In genomic region chr9:65523611-65524364, GRCm38 (mm10) we compare ENCODE assay signal across 8 mouse cellular contexts. TPM values are rescaled to one million over a fixed set of nuclear protein-coding genes. Genes with fewer than 3 reads are reported as not detected.
DNase-seq lines count a peak whose midpoint lies in the region; ATAC-seq and TF ChIP-seq lines count a peak whose summit lies in the region.

No protein-coding gene starts in this region.

- no peaks in the 10 kb centered on the region for H3K27me3 ChIP-seq in C2C12 (ENCODE audit: control insufficient read depth, insufficient read depth, insufficient read length)
- H3K27me3 ChIP-seq in heart, embryonic 11.5 days (ENCODE audit: control insufficient read depth, insufficient read depth, low read length): no peaks in the 10 kb centered on the region
- H3K27me3 ChIP-seq in kidney, embryonic 15.5 days: 0 out of 2 replicates have a peak, but pooled peaks cover 12% of the 10 kb centered on the region

- peak overlapping the region; percentile 69 for H3K27ac ChIP-seq in bone marrow macrophage, adult 2 months (ENCODE audit: insufficient read depth, low read depth, low read length)
- H3K27ac ChIP-seq in embryonic fibroblast, embryonic 13.5 days (ENCODE audit: insufficient read depth, low read length): no peak overlapping the region
- H3K27ac ChIP-seq in heart, embryonic 11.5 days (ENCODE audit: low read depth, low read length): no peak overlapping the region
- H3K27ac ChIP-seq in kidney, embryonic 15.5 days: no peak overlapping the region

- no peak for ATAC-seq in heart, embryonic 11.5 days (replicated peaks; ENCODE audit: insufficient number of reproducible peaks, low FRiP score, low TSS enrichment)
- peak; percentile 86 for ATAC-seq in kidney, embryonic 15.5 days (replicated peaks; ENCODE audit: low FRiP score)
- peak; percentile 78 for ATAC-seq in monocyte, adult 5-6 weeks (replicated peaks; ENCODE audit: insufficient number of reproducible peaks, low FRiP score, low TSS enrichment, poor library complexity, severe bottlenecking)

- no peaks in the 10 kb centered on the region for H3K36me3 ChIP-seq in C2C12 (ENCODE audit: control insufficient read depth, insufficient read depth)
- H3K36me3 ChIP-seq in heart, embryonic 11.5 days (ENCODE audit: control insufficient read depth, insufficient read depth, low read length): no peaks in the 10 kb centered on the region
- H3K36me3 ChIP-seq in kidney, embryonic 15.5 days: no peaks in the 10 kb centered on the region

- H3K4me1 ChIP-seq in bone marrow macrophage, adult 2 months (ENCODE audit: control insufficient read depth, insufficient read depth, low read length): peaks cover 52% of the 10 kb centered on the region
- no peaks in the 10 kb centered on the region; the same call in 1 of the 2 replicates for H3K4me1 ChIP-seq in embryonic fibroblast, embryonic 13.5 days (ENCODE audit: control insufficient read depth, insufficient read depth, low read length)
- H3K4me1 ChIP-seq in heart, embryonic 11.5 days (ENCODE audit: control insufficient read depth, insufficient read depth, low read length): peaks cover 8% of the 10 kb centered on the region
- peaks cover 27% of the 10 kb centered on the region for H3K4me1 ChIP-seq in kidney, embryonic 15.5 days

- no peak overlapping the region for H3K4me3 ChIP-seq in C2C12 (ENCODE audit: insufficient read depth, poor library complexity, severe bottlenecking)
- no peak overlapping the region for H3K4me3 ChIP-seq in bone marrow macrophage, adult 2 months (ENCODE audit: insufficient read depth, low read length)
- H3K4me3 ChIP-seq in embryonic fibroblast, embryonic 13.5 days (ENCODE audit: insufficient read depth, low read length): no peak overlapping the region
- H3K4me3 ChIP-seq in heart, embryonic 11.5 days (ENCODE audit: low read depth, low read length): no peak overlapping the region
- H3K4me3 ChIP-seq in kidney, embryonic 15.5 days (replicated peaks): no peak overlapping the region

- WGBS in heart, embryonic 11.5 days (ENCODE audit: insufficient replicate concordance): 19% methylated on average over 14 of the region's 14 CpGs
- 24% methylated on average over 14 of the region's 14 CpGs for WGBS in kidney, embryonic 15.5 days

- peak; percentile 86 for DNase-seq in liver
- peak; percentile 77 to 84 for DNase-seq in spleen, postnatal 36 days (ENCODE audit: low spot score in 2 of 2)

- H3K9me3 ChIP-seq in heart, embryonic 11.5 days (replicated peaks; ENCODE audit: control insufficient read depth, low read length): no peaks in the 10 kb centered on the region
- H3K9me3 ChIP-seq in kidney, embryonic 15.5 days (replicated peaks): no peaks in the 10 kb centered on the region

- H3ac ChIP-seq in C2C12 (ENCODE audit: control insufficient read depth, insufficient read length, low read depth): no peak overlapping the region

- no peak overlapping the region for H3K9ac ChIP-seq in heart, embryonic 11.5 days (ENCODE audit: low read depth, low read length)
- no peak overlapping the region for H3K9ac ChIP-seq in kidney, embryonic 15.5 days

- H3K4me2 ChIP-seq in heart, embryonic 11.5 days: 0 out of 2 replicates have a peak overlapping the region, but pooled peaks have one; percentile 4
- peak overlapping the region; percentile 29 for H3K4me2 ChIP-seq in kidney, embryonic 15.5 days

- no peaks in the 10 kb centered on the region for H3K79me2 ChIP-seq in C2C12 (ENCODE audit: control insufficient read depth, insufficient read depth)

- no peak for TF ChIP-seq POLR2A in bone marrow macrophage, adult 2 months (IDR thresholded peaks at IDR 0.05; ENCODE audit: borderline replicate concordance, low read depth, low read length)
- no peak for TF ChIP-seq POLR2A in embryonic fibroblast, embryonic 13.5 days (IDR thresholded peaks at IDR 0.05; ENCODE audit: low read depth, low read length)

- no peaks in the 10 kb centered on the region for H3K79me3 ChIP-seq in C2C12 (ENCODE audit: low read depth)

- peak; percentile 95 for TF ChIP-seq CTCF in C2C12 (IDR thresholded peaks at IDR 0.05; ENCODE audit: control insufficient read depth, insufficient read depth, insufficient read length)
- TF ChIP-seq CTCF in bone marrow macrophage, adult 2 months (IDR thresholded peaks at IDR 0.05; ENCODE audit: low read depth, low read length): peak; percentile 84
- peak; percentile 99 for TF ChIP-seq CTCF in embryonic fibroblast, embryonic 13.5 days (IDR thresholded peaks at IDR 0.05; ENCODE audit: borderline replicate concordance, insufficient read depth, low read length)

TF ChIP-seq in C2C12, 6 proteins besides CTCF, POLR2A, EP300 and RAD21:
- TF ChIP-seq MAX (IDR thresholded peaks at IDR 0.05) (peak; percentile 92), FOSL1 (IDR thresholded peaks at IDR 0.05; ENCODE audit: insufficient read depth, low read length, poor library complexity, severe bottlenecking) (no peak), MYOD1 (IDR thresholded peaks at IDR 0.05; ENCODE audit: control insufficient read depth, insufficient read length, low read depth) (no peak), USF1 (IDR thresholded peaks at IDR 0.05; ENCODE audit: low read depth) (peak; percentile 87), MYOG (IDR thresholded peaks at IDR 0.05; ENCODE audit: control insufficient read depth, extremely low read depth, insufficient read length) (no peak)
TF ChIP-seq in C2C12: peak in this region for 2.

RNA-seq across cellular contexts. Expression of gene Ankdd1a, which starts 3.8 kb away (rescaled TPM):
- not detected for polyA plus RNA-seq in C2C12 (2012; fragmentation: generic; extraction: Trizol)
- 4.1 and 6.4 TPM in 2 replicates for polyA plus RNA-seq in bone marrow macrophage, adult 2 months (2012; ENCODE audit: insufficient read depth, insufficient read length, missing spikeins)
- polyA plus RNA-seq in embryonic fibroblast, embryonic 13.5 days (2011; ENCODE audit: insufficient read length, low read depth, missing spikeins): not detected in 2 replicates
- not detected in 2 replicates for polyA plus RNA-seq in heart, embryonic 11.5 days (2014; fragmentation: Nextera tagmentation; extraction: Ambion mirVana)
- not detected in 2 replicates for polyA plus RNA-seq in kidney, embryonic 15.5 days (2015; fragmentation: Nextera tagmentation; extraction: Ambion mirVana)
- total RNA-seq in monocyte, adult 5-6 weeks (2017): 3.5 to 6.1 TPM (median 3.8 TPM) in 3 replicates

RNA-seq across cellular contexts. Expression of gene Plekho2, which starts 56.1 kb away (rescaled TPM):
- 23.3 TPM for polyA plus RNA-seq in C2C12 (2012; fragmentation: generic; extraction: Trizol)
- polyA plus RNA-seq in bone marrow macrophage, adult 2 months (2012; ENCODE audit: insufficient read depth, insufficient read length, missing spikeins): 193 and 213 TPM in 2 replicates
- polyA plus RNA-seq in embryonic fibroblast, embryonic 13.5 days (2011; ENCODE audit: insufficient read length, low read depth, missing spikeins): 58.1 and 78.4 TPM in 2 replicates
- 10.6 and 11.9 TPM in 2 replicates for polyA plus RNA-seq in heart, embryonic 11.5 days (2014; fragmentation: Nextera tagmentation; extraction: Ambion mirVana)
- 14.9 and 20.0 TPM in 2 replicates for polyA plus RNA-seq in kidney, embryonic 15.5 days (2015; fragmentation: Nextera tagmentation; extraction: Ambion mirVana)
- 103 to 136 TPM (median 112 TPM) in 3 replicates for total RNA-seq in monocyte, adult 5-6 weeks (2017)
